Mouse (Mus musculus) megakaryocyte, embryonic 14.5 days (primary cell): ENCODE data around the gene Chmp6. TPM values are rescaled to one million over a fixed set of nuclear protein-coding genes. Genes with fewer than 3 reads are reported as not detected.

ENCODE experiments used
- H3K27me3 ChIP-seq: replicated peaks from 2 replicates; pipeline ENCODE3; 2012; ENCODE audit warnings: inconsistent platforms
- H3K36me3 ChIP-seq: replicated peaks from 2 replicates; pipeline ENCODE3; 2012; ENCODE audit warnings: low read length, inconsistent platforms, mixed read lengths
- H3K4me1 ChIP-seq: 2 replicates; pipeline ENCODE4 v1.6.1; 2012; ENCODE audit warnings: inconsistent platforms
- H3K4me3 ChIP-seq: replicated peaks from 2 replicates; pipeline ENCODE3; 2012; ENCODE audit warnings: moderate library complexity, mild to moderate bottlenecking, inconsistent platforms
- H3K9me3 ChIP-seq: 2 replicates; pipeline ENCODE4 v1.6.1; 2012; ENCODE audit warnings: inconsistent platforms
- FLI1 ChIP-seq: IDR thresholded peaks from 2 replicates; pipeline ENCODE4 v1.6.1; 2012; ENCODE audit warnings: low read length, inconsistent platforms, mixed read lengths
- GATA1 ChIP-seq: IDR thresholded peaks from 3 replicates; pipeline ENCODE4 v1.6.1; 2012; ENCODE audit warnings: mixed read lengths, low read length, inconsistent platforms, borderline replicate concordance
- polyA plus RNA-seq: library from polyadenylated mRNA; stranded (reverse); fragments of >175 nt; gene quantifications from 2 replicates; pipeline ENCODE4 v1.2.3, GENCODE M21; 2012; ENCODE audit warnings: low replicate concordance; ENCODE audit not compliant: insufficient read depth

Chmp6 gene
- polyA plus RNA-seq, 1 experiment, result 62.5 TPM

- Histone ChIP-seq H3K36me3 (peaks cover 16% of the 10 kb centered on the region), H3K4me1 (peaks cover 87% of the 10 kb centered on the region), H3K27me3 (peaks cover 28% of the 10 kb centered on the region), H3K4me3 (peak overlapping the region; percentile 46), H3K9me3 (no peaks in the 10 kb centered on the region)
- no peak for TF ChIP-seq FLI1
- TF ChIP-seq GATA1, result no peak
Measured at GRCm38 (mm10) chr11:119952429-119953224, 39.4 kb downstream of the Chmp6 start.

- peak overlapping the region; percentile 69 for H3K4me3 ChIP-seq
- no peaks in the 10 kb centered on the region for H3K9me3 ChIP-seq
- TF ChIP-seq FLI1, result no peak
- TF ChIP-seq GATA1, result no peak
- H3K27me3 ChIP-seq, result peaks cover 21% of the 10 kb centered on the region
- peaks cover 81% of the 10 kb centered on the region for H3K4me1 ChIP-seq
- peaks cover 29% of the 10 kb centered on the region for H3K36me3 ChIP-seq
Measured at GRCm38 (mm10) chr11:119954233-119954632, 41.0 kb downstream of the Chmp6 start.

GRCm38 (mm10) chr11:119954749-119955337, 41.6 kb downstream of the Chmp6 start:
- H3K9me3 ChIP-seq, result no peaks in the 10 kb centered on the region
- H3K4me1 ChIP-seq, result peaks cover 85% of the 10 kb centered on the region
- peak overlapping the region; percentile 83 for H3K4me3 ChIP-seq
- peaks cover 26% of the 10 kb centered on the region for H3K27me3 ChIP-seq
- peaks cover 35% of the 10 kb centered on the region for H3K36me3 ChIP-seq
- no peak for TF ChIP-seq FLI1
- TF ChIP-seq GATA1, result no peak

DNA sequence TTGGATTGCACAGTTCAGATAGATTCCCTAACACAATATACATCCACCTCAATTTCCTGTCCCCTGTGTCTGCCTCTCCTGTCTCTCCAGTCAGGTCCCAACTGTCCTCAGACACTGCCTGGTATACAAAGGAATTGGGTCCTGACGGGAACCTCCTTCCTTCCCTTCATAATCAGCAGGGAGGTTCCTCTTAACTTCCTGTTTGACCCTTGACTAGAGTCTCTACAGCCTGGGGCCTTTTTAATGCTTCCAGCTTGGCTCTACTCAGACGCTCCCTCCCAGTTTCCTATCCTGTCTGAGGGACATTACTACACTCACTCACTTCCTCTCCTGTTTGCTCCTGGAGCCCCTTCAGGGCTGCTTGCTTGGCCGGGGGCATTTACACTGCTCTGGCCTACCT, 42.2 kb downstream of the Chmp6 start:
- Histone ChIP-seq H3K27me3 (peaks cover 26% of the 10 kb centered on the region), H3K9me3 (no peaks in the 10 kb centered on the region), H3K4me3 (no peak overlapping the region), H3K4me1 (peaks cover 89% of the 10 kb centered on the region), H3K36me3 (peaks cover 41% of the 10 kb centered on the region)
- TF ChIP-seq FLI1 (no peak), GATA1 (no peak)

DNA sequence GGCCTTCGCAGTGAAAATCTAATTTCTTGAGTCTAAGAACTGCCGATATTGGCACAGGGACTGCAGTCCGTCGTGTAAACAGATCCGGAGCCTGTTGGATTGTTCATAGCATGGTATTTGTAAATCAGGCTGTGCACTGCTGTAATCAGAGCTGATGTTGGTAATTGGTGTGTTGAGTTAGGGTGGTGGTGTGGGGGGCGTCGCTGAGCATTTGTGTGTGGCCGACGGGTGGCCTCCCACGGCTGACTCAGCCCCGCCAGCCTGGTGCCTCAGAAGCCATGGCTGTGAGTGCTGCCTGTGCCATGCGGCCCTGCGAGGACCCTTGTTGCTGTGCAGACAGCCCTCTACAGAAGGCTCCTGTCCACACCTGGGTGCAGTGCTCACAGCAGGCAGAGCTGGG, 43.3 kb downstream of the Chmp6 start:
- Histone ChIP-seq H3K27me3 (peaks cover 18% of the 10 kb centered on the region), H3K4me1 (peaks cover 89% of the 10 kb centered on the region), H3K9me3 (no peaks in the 10 kb centered on the region), H3K4me3 (no peak overlapping the region), H3K36me3 (peaks cover 47% of the 10 kb centered on the region)
- TF ChIP-seq GATA1, result no peak
- TF ChIP-seq FLI1, result no peak

- no peak overlapping the region for H3K4me3 ChIP-seq
- TF ChIP-seq FLI1, result no peak
- TF ChIP-seq GATA1, result no peak
- H3K4me1 ChIP-seq, result peaks cover 72% of the 10 kb centered on the region
- peaks cover 19% of the 10 kb centered on the region for H3K27me3 ChIP-seq
- peaks cover 62% of the 10 kb centered on the region for H3K36me3 ChIP-seq
- H3K9me3 ChIP-seq, result no peaks in the 10 kb centered on the region
Measured at GRCm38 (mm10) chr11:119958856-119959255, 45.6 kb downstream of the Chmp6 start.

GRCm38 (mm10) chr11:119959714-119960113, 46.5 kb downstream of the Chmp6 start:
- H3K9me3 ChIP-seq, result no peaks in the 10 kb centered on the region
- H3K4me1 ChIP-seq, result peaks cover 64% of the 10 kb centered on the region
- TF ChIP-seq FLI1, result no peak
- TF ChIP-seq GATA1, result no peak
- peaks cover 22% of the 10 kb centered on the region for H3K27me3 ChIP-seq
- H3K36me3 ChIP-seq, result peaks cover 69% of the 10 kb centered on the region
- H3K4me3 ChIP-seq, result no peak overlapping the region

GRCm38 (mm10) chr11:119960671-119961070, 47.4 kb downstream of the Chmp6 start:
- TF ChIP-seq GATA1 (no peak), FLI1 (no peak)

DNA sequence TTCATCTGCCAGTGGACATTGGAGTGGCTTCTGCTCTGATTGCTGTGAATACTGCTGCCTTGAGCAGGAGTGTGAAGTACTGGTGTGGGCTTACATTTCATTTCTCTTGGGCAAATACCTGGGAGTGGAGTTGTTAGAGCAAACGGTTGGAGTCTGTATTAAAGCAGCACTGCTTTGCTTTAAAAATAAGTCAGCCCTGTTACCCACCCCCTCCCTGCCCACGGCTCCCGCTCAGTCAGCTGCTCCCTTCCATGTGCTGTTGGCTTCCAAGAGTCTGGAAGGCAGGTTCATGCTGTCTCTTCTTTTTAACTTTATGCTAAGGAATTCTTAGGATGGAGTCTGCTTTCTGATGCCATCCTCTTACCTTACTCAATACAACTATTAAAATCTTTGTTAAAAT, 48.3 kb downstream of the Chmp6 start:
- H3K36me3 ChIP-seq, result peaks cover 86% of the 10 kb centered on the region
- no peaks in the 10 kb centered on the region for H3K9me3 ChIP-seq
- peaks cover 51% of the 10 kb centered on the region for H3K4me1 ChIP-seq
- H3K27me3 ChIP-seq, result peaks cover 40% of the 10 kb centered on the region
- TF ChIP-seq GATA1 (no peak), FLI1 (no peak)
- H3K4me3 ChIP-seq, result no peak overlapping the region

More at GRCm38 (mm10) chr11:119960671-119961070, 47.4 kb downstream of the Chmp6 start:
- no peak overlapping the region for H3K4me3 ChIP-seq
- peaks cover 78% of the 10 kb centered on the region for H3K36me3 ChIP-seq
- H3K9me3 ChIP-seq, result no peaks in the 10 kb centered on the region
- peaks cover 59% of the 10 kb centered on the region for H3K4me1 ChIP-seq
- H3K27me3 ChIP-seq, result peaks cover 32% of the 10 kb centered on the region

- Histone ChIP-seq H3K27me3 (peaks cover 53% of the 10 kb centered on the region), H3K36me3 (peaks cover 87% of the 10 kb centered on the region), H3K9me3 (no peaks in the 10 kb centered on the region), H3K4me3 (no peak overlapping the region), H3K4me1 (peaks cover 39% of the 10 kb centered on the region)
- TF ChIP-seq FLI1, result no peak
- no peak for TF ChIP-seq GATA1
Measured at GRCm38 (mm10) chr11:119965053-119965452, 51.8 kb downstream of the Chmp6 start.
